Mouse (Mus musculus) liver, embryonic 14.5 days (tissue): ENCODE results near the gene Ehd4. TPM values are rescaled to one million over a fixed set of nuclear protein-coding genes. Genes with fewer than 3 reads are reported as not detected.

Experiments used
- ATAC-seq: fragments of 200-750 bp; cut with Nextera tagmentation; 2 replicates; pipeline ENCODE4 v1.8.0; 2017; ENCODE audit warnings: moderate number of reproducible peaks, mild to moderate bottlenecking, moderate library complexity; ENCODE audit not compliant: insufficient read depth
- DNase-seq, 3 experiments: peaks; one replicate each; pipeline ENCODE4 v3.0.0-alpha.2; 2012 to 2013; ENCODE audit warnings: low read depth in 3 of 3, low spot score in 3 of 3
- H3K27ac ChIP-seq: fragments of 300-500 bp; sonication (generic); 2 replicates; pipeline ENCODE4 v1.5.1; 2014; ENCODE audit warnings: moderate library complexity, mild to moderate bottlenecking, control low read depth, inconsistent platforms
- H3K27me3 ChIP-seq: fragments of 300-500 bp; sonication (generic); 2 replicates; pipeline ENCODE4 v1.6.1; 2014; ENCODE audit warnings: mild to moderate bottlenecking, low read length, moderate library complexity; ENCODE audit not compliant: control insufficient read depth, insufficient read depth
- H3K36me3 ChIP-seq: fragments of 300-500 bp; sonication (generic); replicated peaks from 2 replicates; pipeline ENCODE4 v1.6.1; 2014; ENCODE audit warnings: low read depth; ENCODE audit not compliant: control insufficient read depth, insufficient read depth
- H3K4me1 ChIP-seq, 2 experiments: fragments of 200-500 bp in 1 of 2; fragments of 300-500 bp in 1 of 2; sonication (generic) in 1 of 2; replicated peaks; 2 replicates each; pipeline ENCODE4 v1.6.1; 2012 to 2014; ENCODE audit warnings: antibody characterized with exemption in 1 of 2, inconsistent platforms in 1 of 2, low read length in 1 of 2; ENCODE audit not compliant: control insufficient read depth in 2 of 2, insufficient read depth in 2 of 2
- H3K4me2 ChIP-seq: fragments of 300-500 bp; sonication (generic); 2 replicates; pipeline ENCODE4 v1.6.1; 2014; ENCODE audit warnings: low read depth, mild to moderate bottlenecking, control low read depth, moderate library complexity
- H3K4me3 ChIP-seq, 2 experiments: fragments of 200-500 bp in 1 of 2; fragments of 300-500 bp in 1 of 2; sonication (generic) in 1 of 2; 2 replicates each; pipeline ENCODE4 v1.5.1; 2012 to 2014; ENCODE audit warnings: low read depth in 2 of 2, low read length in 2 of 2, mild to moderate bottlenecking in 2 of 2, control low read depth in 1 of 2, inconsistent platforms in 1 of 2, moderate library complexity in 1 of 2; ENCODE audit not compliant: insufficient read depth in 1 of 2
- H3K9ac ChIP-seq: fragments of 300-500 bp; sonication (generic); replicated peaks from 2 replicates; pipeline ENCODE4 v1.6.1; 2014; ENCODE audit warnings: mild to moderate bottlenecking, control low read depth, moderate library complexity
- H3K9me3 ChIP-seq: fragments of 300-500 bp; sonication (generic); 2 replicates; pipeline ENCODE4 v1.6.1; 2016; ENCODE audit warnings: low read length, mixed read lengths; ENCODE audit not compliant: control insufficient read depth
- CTCF ChIP-seq: IDR thresholded peaks from 2 replicates; pipeline ENCODE4 v1.5.1; 2016; ENCODE audit warnings: antibody characterized with exemption, low read depth, control low read depth
- EP300 ChIP-seq: IDR thresholded peaks from 2 replicates; pipeline ENCODE4 v1.6.1; 2016; ENCODE audit warnings: antibody characterized with exemption, low read depth
- WGBS: fragments of 180-500 bp; shearing (Covaris S2); extraction: QIAGEN DNeasy Blood & Tissue Kit; methylation state at CpG from one replicate; pipeline ENCODE4 v1.1.7; 2014; ENCODE audit not compliant: insufficient replicate concordance; 5-methylcytosine and 5-hydroxymethylcytosine counted together
- polyA plus RNA-seq, 2 experiments: library from polyadenylated mRNA; depleted of rRNA in 1 of 2; stranded (reverse) in 1 of 2; unstranded in 1 of 2; fragments of >200 nt; fragmentation: Nextera tagmentation in 1 of 2; extraction: Ambion mirVana in 1 of 2; gene quantifications; 2 replicates each; pipeline versions ENCODE4 v1.2.1 to v1.2.3; 2012 to 2014

The Ehd4 gene
- polyA plus RNA-seq, 2 experiments = 6.8 to 15.9 TPM

DNA sequence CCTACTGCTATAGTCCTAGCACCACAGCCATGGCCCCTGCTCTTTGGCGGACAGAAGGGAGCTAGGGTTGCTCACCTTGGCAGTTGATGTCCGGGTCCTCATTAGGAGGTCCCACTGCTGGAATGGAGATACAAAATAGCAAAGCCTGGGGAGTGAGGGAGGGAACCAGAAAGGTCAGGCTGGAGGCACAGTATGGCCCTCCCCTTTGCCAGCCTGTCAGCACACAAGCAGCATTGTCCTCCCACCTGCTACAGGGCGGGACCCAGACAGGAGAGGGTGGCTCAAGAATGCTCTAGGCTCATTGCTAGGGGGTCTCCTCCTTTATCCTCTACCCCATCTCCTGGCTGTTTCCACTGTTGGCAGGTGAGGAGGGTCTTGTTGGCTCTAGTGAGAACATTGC, 68.4 kb downstream of the Ehd4 start:
- H3K4me2 ChIP-seq = no peak overlapping the region
- no peaks in the 10 kb centered on the region for H3K9me3 ChIP-seq
- ATAC-seq (no peak), DNase-seq (no peak)
- H3K4me1 ChIP-seq = no peaks in the 10 kb centered on the region
- no peak for TF ChIP-seq CTCF
- TF ChIP-seq EP300 = no peak
- WGBS = 75% methylated on average over 3 of the region's 3 CpGs
- no peak overlapping the region for H3K9ac ChIP-seq
- H3K27ac ChIP-seq = no peak overlapping the region
- H3K4me3 ChIP-seq = no peak overlapping the region
- no peaks in the 10 kb centered on the region for H3K27me3 ChIP-seq
- no peaks in the 10 kb centered on the region for H3K36me3 ChIP-seq

DNA sequence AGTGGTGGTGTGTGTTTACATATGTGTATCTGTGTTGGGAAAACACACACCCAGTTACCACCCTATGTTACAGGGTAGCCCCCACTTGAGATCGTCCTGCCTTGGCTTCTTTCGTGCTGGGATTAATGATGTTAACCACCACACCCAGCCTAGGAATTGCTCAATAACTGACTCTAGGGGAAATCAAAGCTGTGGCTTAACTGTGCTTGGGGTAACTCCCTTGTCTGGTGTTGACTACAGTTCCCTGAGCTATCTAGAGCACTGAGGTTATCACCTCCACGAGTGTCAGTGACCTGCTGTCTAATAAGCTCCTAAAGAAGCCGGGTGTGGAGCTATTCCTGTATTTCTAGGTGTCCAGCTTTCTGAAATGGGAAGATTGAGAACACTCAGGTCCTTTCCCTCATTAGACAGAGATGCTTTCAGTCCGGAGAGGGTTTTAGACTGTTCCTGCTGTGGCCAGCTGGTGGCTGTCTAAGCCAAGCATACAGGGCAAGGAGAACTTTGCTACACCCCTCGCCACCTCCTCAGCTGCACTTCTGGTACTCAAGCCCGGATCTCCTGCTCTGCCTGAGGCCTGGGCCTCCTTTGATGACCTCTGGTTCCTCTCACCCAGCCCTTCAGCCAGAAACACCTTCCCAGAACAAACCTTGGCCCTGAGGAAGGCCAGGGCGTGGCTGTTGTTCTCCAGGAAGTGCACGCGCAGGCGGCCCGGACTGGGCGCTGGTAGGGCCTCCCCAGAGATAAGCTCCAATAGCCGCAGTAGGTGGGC, 69.6 kb downstream of the Ehd4 start:
- Histone ChIP-seq H3K27ac (no peak overlapping the region), H3K27me3 (no peaks in the 10 kb centered on the region), H3K4me2 (no peak overlapping the region), H3K9me3 (no peaks in the 10 kb centered on the region), H3K4me1 (no peaks in the 10 kb centered on the region), H3K4me3 (no peak overlapping the region), H3K36me3 (no peaks in the 10 kb centered on the region), H3K9ac (no peak overlapping the region)
- ATAC-seq (no peak), DNase-seq (peak in 1 of 3 experiments; percentile 12)
- peak; percentile 40; the same call in 1 of the 2 replicates for TF ChIP-seq CTCF
- TF ChIP-seq EP300 = no peak
- WGBS = 38% methylated on average over 14 of the region's 14 CpGs

DNA sequence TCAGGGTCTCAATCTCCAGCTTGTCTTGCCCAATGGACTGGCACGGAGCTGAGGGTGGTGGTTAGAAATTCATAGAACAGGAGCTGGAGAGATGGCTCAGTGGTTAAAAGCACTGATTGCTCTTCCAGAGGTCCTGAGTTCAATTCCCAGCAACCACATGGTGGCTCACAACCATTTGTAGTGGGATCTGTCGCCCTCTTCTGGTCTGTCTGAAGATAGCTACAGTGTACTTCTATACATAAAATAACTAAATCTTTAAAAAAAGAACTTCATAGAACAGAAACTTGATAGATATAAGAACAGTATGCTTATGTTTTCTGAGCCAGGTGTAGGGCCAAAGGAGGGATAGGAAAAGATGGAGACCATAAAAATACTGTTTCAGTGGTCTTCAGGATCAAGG, 72.0 kb downstream of the Ehd4 start:
- Histone ChIP-seq H3K27ac (no peak overlapping the region), H3K4me3 (no peak overlapping the region), H3K4me2 (no peak overlapping the region), H3K9ac (no peak overlapping the region), H3K4me1 (no peaks in the 10 kb centered on the region), H3K9me3 (no peaks in the 10 kb centered on the region), H3K27me3 (no peaks in the 10 kb centered on the region), H3K36me3 (no peaks in the 10 kb centered on the region)
- ATAC-seq = no peak
- TF ChIP-seq CTCF (0 out of 2 replicates have a peak, but pooled peaks have one; percentile 19), EP300 (no peak)
- no peak for DNase-seq
- WGBS = 62% methylated on average over 2 of the region's 2 CpGs

DNA sequence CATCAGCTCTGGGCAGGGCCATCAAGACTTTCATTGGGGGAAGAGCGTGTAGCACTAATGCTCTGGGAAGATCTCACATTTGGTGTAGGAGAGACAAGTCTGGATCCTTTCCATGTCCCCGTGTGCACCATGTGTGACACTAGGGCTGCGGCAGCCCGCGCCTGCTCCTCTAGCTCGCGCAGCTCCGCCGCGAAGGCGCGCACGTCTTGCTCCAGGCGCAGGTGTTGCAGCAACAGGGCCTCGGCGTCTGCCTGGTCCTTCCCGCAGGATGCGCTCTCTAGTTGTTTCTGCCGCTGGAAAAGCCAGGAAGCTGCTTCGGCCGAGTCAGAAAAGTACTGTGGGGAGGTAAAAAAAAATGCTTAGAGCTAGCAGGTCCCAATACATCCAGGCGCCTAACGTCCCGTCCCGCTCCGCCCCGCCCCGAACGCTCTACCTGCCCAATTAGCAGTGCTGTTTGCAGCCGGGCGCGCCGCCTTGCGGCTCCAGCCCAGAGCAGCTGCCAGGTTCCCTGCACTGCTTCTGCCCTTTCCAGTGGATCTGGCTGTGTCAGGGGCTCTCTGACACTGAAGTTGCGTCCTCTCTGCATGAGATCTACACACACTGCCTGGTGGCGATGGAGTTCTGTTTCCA, 78.2 kb downstream of the Ehd4 start:
- H3K27ac ChIP-seq = no peak overlapping the region
- 3% methylated on average over 36 of the region's 36 CpGs for WGBS
- peak overlapping the region; percentile 42 for H3K4me2 ChIP-seq
- TF ChIP-seq EP300 (no peak), CTCF (peak; percentile 66)
- H3K27me3 ChIP-seq = peaks cover 19% of the 10 kb centered on the region
- H3K9me3 ChIP-seq = no peaks in the 10 kb centered on the region
- no peaks in the 10 kb centered on the region for H3K36me3 ChIP-seq
- H3K4me3 ChIP-seq = peak overlapping the region in 1 of 2 experiments; percentile 20; a peak in 2 of 4 replicates
- H3K9ac ChIP-seq = no peak overlapping the region
- DNase-seq (peak in 1 of 3 experiments; percentile 13), ATAC-seq (no peak)
- no peaks in the 10 kb centered on the region for H3K4me1 ChIP-seq

DNA sequence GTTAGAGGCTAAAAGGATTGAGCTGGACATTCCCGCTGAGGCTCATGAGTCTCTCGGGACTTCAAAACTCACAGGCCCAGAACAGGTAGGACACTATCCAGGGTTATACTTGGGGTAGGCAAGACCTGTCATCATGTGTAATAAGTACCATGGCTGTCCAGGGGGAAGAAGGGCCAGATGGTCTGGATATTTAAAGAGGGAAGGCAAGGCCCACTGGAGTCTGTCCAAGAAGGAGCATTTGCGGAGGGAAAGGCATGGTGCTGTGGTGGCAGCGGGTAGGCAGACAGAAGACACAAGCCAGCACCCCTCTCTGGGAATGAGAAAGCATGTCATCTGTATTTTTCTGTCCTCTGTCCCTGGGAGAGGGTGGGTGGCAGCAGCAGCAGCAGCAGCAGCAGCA, 80.3 kb downstream of the Ehd4 start:
- WGBS = 68% methylated on average over 4 of the region's 4 CpGs

More for the DNA sequence above, 80.3 kb downstream of the Ehd4 start:
- TF ChIP-seq CTCF = no peak
- no peak for TF ChIP-seq EP300
- Histone ChIP-seq H3K4me1 (no peaks in the 10 kb centered on the region), H3K27me3 (peaks cover 19% of the 10 kb centered on the region), H3K4me2 (no peak overlapping the region), H3K9me3 (no peaks in the 10 kb centered on the region), H3K9ac (no peak overlapping the region), H3K27ac (no peak overlapping the region), H3K4me3 (no peak overlapping the region), H3K36me3 (no peaks in the 10 kb centered on the region)
- DNase-seq = no peak
- no peak for ATAC-seq
